Mouse (Mus musculus) ovary, postnatal 10 days (tissue): ENCODE measurements around the gene Zfp944.
"Not testable (repeated sequence)": the region's sequence is repeated elsewhere in the genome, so short reads cannot be mapped to it uniquely, and the experiment has no call there.

Experiments
- DNase-seq: peaks from one replicate; pipeline ENCODE4 v3.0.0; 2022; ENCODE audit warnings: low spot score

The Zfp944 gene

GRCm38 (mm10) chr17:22361101-22361781, at the start of gene Zfp944, which contains the start of gene Zfp758:
Gene Zfp944, minus strand, starts transcription at chr17:22361400.
Gene Zfp758, plus strand, starts transcription at chr17:22361453.
- peak; percentile 29 for DNase-seq

GRCm38 (mm10) chr17:22410756-22411155, 49.6 kb upstream of the Zfp944 start:
- no peak for DNase-seq

- DNase-seq: no peak
Measured at GRCm38 (mm10) chr17:22363895-22364294, 2.7 kb upstream of the Zfp944 start.

- no peak for DNase-seq
Measured at GRCm38 (mm10) chr17:22360572-22360971, 628 bp downstream of the Zfp944 start.

GRCm38 (mm10) chr17:22352794-22353193, 8.4 kb downstream of the Zfp944 start:
- no peak for DNase-seq

- not testable (repeated sequence) for DNase-seq
Measured at GRCm38 (mm10) chr17:22315247-22315646, 46.0 kb downstream of the Zfp944 start.

GRCm38 (mm10) chr17:22314730-22315226, 46.4 kb downstream of the Zfp944 start, which contains the start of gene CT030661.1:
Gene CT030661.1, minus strand, starts transcription at chr17:22314837.
- DNase-seq: peak; percentile 42

GRCm38 (mm10) chr17:22314219-22314618, 47.0 kb downstream of the Zfp944 start:
- DNase-seq: peak; percentile 0
